Mouse (Mus musculus) gastrocnemius, postnatal 25 days (tissue): Measurements from ENCODE around the gene Ndufa10. TPM values are rescaled to one million over a fixed set of nuclear protein-coding genes. Genes with fewer than 3 reads are reported as not detected.
A peak's percentile ranks its signal among the peaks of the same experiment; 100 is the strongest.
"Not testable (repeated sequence)": the region's sequence is repeated elsewhere in the genome, so short reads cannot be mapped to it uniquely, and the experiment has no call there.

Experiments used
- DNase-seq: peaks from one replicate; pipeline ENCODE4 v3.0.0; 2022
- long read RNA-seq, 2 experiments: library from polyadenylated mRNA; stranded (forward); transcript quantifications; one replicate each; pipeline ENCODE4 v2.0.0; 2021
- total RNA-seq, 2 experiments: library from RNA; stranded (reverse); gene quantifications; 1 replicate in 1 of 2; 2 replicates in 1 of 2; pipeline ENCODE4 v1.2.3; 2021

Gene Ndufa10
- 100 to 1,000 TPM; 458 to 459 TPM for total RNA-seq
- long read RNA-seq, experiment 1, transcript Ndufa10-201 (10 exons, 2,020 nt) = major isoform, 664 of 877 reads
- long read RNA-seq, experiment 1, partial matches to known transcripts = 10 of 877 reads
- long read RNA-seq, experiment 1, other reads (novel, unspliced or antisense) = 202 of 877 reads
- long read RNA-seq, experiment 2, transcript Ndufa10-201 (10 exons, 2,020 nt) = major isoform, 662 of 797 reads
- long read RNA-seq, experiment 2, partial matches to known transcripts = 14 of 797 reads
- long read RNA-seq, experiment 2, other reads (novel, unspliced or antisense) = 119 of 797 reads

DNA sequence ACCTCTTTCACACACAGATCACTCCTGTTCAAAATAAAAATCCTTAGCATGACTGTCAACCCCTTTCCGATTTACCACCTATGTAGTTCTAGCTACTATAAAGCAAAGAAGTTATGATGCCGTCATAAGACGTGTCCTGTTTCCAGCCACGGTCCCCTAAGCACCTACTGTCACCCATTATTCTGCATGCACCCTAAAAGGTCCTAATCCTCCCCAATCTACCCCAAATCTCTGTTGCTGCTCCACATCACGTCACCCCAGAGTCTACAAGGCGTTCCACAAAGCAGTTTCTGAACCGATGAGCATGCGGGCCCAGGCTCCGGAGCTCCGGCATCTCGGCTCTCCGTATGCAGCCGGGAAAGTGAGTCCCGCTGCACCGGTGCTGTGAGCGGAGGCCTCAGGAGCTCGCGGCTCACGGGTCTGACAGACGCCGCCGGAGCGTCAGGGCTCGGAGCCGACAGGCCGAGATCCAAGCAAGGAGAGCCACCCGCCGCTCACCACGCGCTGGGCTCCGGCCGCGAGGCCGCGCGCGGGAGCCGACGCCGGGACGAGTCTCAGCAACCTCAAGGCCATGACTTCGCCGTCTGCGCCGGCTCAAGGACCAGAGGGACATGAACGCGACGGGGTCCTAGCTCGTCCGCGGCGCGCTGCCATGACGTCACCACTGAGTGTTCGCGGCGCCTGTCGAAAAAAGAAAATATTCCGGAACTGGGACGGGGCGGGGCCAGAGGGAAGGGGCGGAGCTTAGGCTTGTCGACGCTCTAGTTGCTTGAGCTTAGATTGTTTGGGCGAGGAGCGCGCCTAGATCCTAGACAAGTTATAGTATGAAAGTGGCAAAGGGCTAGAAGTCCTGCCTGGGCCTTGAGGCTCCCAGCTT lies at the start of gene Ndufa10:
Ndufa10 (minus strand) TSS at position 696 of the 877 bp plus-strand sequence.
- peak; percentile 85 for DNase-seq

DNA sequence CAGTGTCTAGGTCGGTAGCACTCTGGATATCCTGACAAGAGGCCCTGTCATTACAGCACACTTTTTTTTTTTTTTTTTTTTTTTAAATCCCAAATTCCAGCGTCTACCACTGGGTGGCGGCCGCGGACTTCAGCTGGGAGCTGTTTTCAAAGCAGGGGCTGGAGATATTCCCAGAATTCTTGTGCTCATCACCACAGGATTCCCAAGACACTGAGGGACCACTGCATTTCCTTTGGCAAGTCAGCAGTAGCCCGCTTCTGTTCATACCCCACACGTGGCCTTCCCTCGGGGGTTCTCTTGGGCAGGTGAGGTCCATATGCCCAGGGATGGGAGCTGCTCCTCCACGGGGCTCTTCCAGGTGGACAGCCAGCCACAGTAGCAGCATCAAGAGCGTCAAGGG lies 47.7 kb upstream of the Ndufa10 start:
- no peak for DNase-seq

DNA sequence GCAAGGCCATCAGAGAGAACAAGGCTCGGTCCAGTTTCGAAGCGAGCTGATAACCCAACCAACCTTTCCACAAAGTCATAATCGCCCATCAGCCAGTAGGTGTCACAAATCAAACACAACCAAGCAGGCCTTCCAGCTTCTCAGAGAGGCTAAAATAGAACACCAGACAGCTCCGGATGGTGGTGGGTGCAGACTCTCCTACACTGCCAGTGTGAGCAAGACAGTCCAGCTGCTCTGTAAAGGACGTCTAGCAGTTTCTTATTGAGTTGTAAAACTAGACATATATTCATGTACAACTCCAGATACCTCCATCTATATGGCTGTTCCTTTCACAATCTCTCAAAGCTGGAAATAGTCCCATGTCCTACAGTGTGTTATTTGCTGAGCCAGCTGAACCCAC lies 45.4 kb upstream of the Ndufa10 start:
- no peak for DNase-seq

DNA sequence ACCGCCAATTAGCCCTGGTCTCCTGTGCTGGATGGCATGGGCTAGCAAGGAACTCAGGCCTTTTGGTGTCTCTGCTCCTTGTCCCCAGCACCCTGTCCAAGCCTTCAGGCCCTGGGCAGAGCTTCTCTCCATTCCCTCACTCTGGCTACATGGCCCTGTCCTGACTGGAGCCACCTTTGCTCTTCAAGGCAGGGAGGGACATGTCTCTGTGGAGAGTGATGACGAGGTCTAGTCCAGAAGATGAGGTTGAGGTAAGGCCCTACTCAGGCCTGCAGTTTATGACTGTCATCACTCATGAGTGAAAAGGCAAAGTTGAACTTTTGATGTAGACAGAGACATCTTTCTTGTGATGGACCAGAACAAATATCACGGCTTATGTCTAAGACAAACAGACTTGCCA lies 44.9 kb upstream of the Ndufa10 start, which contains the start of gene Olfr1414:
Olfr1414 (minus strand) TSS at position 101 of the 400 bp plus-strand sequence.
- DNase-seq = no peak

DNA sequence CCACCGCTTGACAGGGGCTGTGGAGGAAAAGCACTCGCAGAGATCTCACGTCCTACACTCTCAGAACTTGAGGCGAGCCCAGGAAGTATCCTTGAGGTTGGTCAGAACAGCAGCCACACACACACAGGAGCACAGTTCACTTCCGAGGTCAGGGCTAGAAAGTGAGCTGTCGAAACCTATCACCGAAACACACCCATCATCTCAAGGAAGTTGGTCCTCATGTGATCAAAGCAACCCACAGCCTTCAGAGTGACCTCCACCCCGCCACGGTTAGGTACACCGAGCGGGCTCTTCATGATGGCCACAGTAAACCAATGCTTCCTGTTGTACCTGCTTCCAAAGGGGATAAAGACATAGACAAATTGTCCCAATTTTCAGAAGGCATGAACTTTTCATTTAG lies 41.7 kb upstream of the Ndufa10 start:
- DNase-seq = no peak

DNA sequence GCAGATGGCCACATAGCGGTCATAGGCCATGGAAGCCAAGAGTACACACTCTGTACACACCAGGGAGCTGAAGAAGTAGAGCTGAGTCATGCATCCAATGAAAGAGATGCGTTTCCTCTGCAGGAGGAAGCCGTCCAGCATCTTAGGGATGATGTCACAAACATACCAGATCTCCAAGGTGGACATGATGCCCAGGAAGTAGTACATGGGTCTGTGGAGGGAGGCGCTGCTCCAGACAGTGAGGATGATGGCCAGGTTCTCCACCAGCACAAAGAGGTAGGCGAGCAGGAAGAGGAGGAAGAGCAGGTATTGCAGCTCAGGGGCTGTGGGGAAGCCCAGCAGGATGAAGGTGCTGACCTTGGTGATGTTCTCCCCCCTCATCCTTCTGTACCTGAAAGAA lies 38.0 kb upstream of the Ndufa10 start:
- DNase-seq = not testable (repeated sequence)

DNA sequence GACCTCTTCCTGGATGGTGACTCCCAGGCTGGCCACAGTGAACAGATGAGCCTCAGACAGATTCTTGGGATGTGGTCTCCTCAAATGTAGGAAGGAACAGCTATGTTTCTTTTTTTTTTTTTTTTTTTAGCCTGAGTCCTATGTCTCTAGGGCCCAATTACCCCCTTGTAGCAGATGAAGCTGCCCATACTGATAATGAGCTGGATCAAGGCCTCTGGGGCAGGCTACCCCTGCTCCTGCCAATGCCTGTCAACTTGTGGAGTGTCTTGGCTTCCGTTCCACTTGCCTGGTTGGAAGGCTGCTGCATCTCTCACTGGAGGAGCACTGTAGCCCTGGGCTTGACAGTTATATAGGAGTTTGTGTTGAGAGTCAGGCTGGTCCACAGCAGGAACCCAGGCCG lies 22.3 kb upstream of the Ndufa10 start, which contains the start of gene Olfr1415:
Olfr1415 (minus strand) TSS at position 101 of the 400 bp plus-strand sequence.
- DNase-seq = no peak

DNA sequence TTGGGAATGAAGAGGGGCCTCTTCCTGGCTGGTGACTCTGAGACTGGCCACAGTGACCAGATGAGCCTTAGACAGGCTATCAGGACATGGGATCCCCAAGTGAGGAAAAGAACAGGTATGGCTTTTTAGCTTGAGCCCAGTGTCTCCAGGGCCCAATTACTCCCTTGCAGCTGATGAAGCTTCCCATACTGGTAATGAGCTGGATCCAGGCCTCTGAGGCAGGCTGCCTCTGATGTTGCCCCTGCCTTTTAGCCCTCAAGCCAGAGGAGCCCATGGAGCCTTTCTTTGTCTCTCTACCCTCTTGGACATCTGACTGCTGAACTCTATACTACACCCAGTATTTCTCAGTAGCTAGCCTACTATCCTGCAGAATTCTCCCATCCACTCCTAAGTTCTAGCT lies 11.4 kb upstream of the Ndufa10 start, which contains the start of gene Olfr1416:
Olfr1416 (minus strand) TSS at position 101 of the 400 bp plus-strand sequence.
- no peak for DNase-seq

DNA sequence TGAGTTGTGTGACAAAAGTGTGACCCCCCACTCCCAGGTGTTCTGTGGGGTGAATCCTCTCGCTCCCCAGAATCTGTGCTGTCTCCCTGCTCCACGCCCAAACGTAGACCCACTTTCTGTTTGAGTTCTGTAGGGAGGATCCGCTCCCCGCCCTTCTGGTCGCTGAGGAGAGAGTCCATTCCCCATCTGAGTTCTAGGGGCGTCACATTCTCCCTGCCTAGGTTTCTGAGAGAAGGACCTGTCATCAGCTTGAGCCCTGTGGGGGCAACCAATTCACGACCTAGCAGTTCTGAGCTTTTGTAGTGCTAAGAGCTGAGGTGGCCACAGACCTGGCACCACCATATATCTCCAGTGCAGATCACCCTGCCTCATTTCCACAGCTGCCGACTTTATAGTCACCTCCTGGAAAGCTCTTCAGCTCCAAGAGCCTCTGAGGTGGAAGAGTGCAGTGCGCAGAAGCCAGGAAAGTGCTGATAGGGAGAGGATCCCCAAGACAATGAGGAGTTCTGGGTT lies 462 bp upstream of the Ndufa10 start:
- no peak for DNase-seq

DNA sequence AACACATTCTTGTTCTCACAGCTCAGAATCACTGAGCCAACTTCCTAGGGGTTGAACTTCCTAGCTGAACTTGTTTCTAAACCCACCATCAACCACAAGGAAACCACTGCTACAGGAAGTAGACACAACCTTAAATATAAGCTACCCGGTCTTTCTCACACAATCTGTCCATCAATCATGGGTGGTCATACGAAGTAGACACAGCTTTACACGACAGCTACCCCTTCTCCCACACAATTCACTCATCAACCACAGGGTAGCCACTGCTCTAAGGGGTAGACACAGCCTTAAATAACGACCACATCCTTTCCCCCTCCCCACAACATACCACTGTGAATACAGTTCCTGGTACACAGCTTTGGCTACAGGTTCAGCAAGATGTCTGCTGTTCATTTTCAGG lies 4.8 kb downstream of the Ndufa10 start:
- no peak for DNase-seq

DNA sequence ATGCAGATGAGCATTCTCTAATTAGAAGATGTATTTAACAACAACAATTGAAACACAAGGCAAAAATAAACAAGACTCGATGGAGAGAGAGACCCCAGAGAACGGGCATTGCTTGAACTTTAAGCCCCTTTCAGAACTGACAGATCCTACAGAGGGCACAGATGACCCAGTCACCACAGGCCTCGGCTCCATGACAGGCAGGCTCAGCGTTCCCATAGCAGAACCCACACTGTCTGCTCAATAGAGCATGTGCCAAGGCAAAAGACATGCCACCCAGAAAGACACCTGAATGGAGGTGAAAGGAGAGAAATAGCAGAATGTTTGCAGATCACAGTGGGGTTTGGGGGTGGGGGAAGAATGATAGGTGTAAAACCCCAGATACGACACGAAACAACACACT lies 15.2 kb downstream of the Ndufa10 start:
- no peak for DNase-seq

DNA sequence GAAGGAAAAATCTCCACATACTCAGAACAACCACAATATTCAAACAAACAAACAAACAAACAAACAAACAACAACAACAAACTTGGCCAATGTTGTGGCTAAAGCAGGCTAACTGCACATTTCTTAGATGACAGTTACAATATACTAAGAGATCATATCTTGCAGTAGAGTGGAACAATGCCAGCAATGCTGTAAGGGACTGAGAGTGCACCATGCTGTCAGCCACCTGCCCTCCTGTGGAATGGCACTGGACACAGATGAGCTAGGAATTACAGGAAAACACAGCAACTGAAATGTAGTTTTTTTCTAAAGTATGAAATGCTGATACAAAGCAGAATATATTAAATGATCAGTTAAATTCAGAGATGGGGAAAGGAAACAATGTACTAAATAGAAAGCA lies 15.9 kb downstream of the Ndufa10 start:
- no peak for DNase-seq

DNA sequence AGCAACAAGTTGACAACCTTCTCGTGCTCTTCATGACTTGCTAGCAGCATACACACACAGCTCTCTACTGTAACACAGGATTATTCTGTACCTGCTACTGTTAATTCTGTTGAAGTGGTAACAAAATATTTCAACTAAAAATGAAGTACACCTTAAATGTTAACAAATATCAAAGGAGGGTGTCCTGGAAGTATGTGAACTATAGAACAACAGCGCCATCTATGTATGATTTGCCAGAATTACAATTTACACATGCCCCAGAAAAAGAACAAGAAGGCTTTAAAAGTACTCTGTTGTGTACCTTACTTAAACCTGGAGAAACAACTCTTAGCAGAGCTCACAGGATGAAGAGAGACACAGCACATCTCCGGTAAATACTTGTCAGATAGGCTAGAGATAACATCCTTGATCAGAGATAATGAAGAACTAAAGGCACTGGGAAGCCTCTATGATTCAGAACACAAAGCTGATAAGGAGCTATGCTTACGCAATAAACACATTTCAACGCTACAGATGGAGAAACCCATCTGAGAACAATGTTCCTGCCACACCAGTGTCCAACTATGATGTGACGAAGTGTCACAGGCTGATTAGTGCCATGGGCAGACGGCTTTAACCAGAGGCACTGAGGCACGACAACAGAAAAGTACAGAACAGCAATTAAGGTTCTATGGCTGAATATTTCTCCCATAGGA lies 19.8 kb downstream of the Ndufa10 start:
- DNase-seq = no peak

DNA sequence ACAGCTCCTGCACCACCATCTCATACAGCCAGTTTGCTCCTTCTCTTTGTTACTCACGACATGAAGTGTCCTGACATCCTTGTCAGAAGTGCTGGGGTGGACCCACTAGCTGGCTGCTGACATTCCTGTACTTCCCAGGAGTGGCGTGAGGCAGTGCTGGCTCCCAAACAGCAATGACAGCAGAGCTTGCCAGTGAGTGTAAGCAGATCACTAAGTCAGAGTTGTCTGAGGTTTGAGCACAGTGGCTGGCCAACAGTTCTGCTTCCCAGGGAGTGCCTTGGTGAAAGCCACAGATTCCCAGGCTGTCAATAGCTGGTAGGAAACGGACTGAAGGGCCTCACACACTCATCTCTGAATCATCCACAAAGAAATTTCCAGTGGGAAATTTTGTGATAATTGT lies 25.4 kb downstream of the Ndufa10 start:
- DNase-seq = peak; percentile 15

DNA sequence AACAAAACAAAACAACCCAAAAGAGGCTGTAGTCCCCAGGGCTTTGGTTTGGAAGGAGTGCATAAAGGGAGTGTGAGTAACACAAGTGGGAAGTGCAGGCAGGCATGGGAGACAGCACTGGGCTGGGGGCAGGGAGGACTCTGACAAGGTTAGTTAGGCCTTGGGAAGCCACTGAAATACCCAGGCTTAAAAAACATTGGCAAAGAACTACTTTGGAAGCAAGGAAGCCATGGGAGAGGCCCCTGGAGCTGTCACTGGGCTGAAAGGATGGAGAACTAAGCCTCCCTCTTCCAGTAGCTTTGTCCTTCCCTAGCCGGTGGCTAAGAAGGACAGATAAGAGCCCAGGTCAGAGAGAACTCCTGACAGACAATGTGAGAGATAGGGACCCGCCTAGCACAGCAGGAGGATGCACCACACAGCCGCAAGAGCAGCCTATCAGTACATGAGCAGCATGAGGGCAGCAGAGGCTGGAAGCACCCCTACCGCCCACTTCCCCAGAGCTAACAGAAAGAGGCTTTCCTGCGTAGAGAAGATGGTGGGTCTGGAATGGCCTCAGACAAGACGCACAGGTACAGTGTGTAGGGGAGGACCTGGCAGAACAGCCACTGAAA lies 32.1 kb downstream of the Ndufa10 start:
- no peak for DNase-seq

DNA sequence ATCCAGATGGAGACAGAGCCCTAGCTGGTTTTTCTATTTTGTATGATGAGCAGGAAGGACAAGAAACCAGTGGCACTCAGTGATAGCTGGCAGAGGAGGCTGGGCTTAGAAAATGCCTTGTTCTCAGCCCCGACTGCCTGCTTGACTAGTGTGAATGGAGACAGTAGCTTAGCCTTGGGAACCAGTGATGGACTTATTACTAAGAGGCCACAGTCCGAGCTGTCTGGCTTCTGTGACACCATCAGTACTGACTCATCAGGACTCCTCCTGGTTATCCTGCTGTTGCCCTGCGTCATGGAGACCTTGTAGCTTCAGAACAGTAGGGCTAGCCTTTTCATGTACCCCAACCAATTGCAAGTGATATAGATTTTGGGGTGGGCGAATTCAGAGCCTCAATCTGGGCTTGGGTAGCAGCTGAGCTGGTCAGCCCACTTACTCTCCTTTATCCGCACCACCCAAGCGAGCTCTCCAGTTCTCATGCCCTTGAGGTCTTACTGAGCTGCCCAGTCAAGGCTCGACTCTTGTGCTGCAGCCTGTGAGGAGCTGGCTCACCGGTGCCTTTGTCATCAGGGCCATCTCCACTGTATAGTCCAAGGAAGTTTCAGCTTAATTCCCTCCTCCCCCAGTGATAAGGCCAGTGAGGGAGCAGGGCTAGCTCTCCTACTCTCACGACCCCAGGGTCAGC lies 33.5 kb downstream of the Ndufa10 start:
- no peak for DNase-seq

DNA sequence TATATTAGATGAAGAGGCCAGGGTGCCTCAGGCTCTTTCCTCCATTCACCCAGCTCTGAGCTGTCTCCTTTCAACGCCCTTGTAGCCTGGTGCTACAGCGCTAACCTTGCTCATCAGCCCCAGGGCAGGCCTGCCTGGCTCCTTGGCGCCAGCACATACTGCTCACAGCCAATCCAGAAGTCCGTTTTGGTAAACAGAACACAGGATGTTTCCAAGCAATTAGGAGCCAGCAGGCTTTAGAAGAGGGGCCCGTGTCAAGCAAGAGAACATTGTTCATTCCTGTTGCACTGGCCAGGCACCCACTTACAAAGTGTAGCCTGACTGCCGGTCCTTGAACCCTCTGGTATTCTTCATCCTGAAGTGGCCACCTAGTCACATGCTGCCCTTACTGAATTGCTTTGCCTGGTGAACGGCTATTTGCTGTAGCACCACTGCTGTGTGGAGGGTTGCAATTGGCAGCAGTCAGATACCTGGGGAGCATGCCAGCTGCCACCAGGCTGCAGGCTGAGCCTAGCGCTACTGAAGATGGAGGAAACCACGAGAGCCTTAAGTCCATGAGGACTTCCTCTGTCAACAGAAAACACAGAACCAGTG lies 35.9 kb downstream of the Ndufa10 start:
- no peak for DNase-seq

DNA sequence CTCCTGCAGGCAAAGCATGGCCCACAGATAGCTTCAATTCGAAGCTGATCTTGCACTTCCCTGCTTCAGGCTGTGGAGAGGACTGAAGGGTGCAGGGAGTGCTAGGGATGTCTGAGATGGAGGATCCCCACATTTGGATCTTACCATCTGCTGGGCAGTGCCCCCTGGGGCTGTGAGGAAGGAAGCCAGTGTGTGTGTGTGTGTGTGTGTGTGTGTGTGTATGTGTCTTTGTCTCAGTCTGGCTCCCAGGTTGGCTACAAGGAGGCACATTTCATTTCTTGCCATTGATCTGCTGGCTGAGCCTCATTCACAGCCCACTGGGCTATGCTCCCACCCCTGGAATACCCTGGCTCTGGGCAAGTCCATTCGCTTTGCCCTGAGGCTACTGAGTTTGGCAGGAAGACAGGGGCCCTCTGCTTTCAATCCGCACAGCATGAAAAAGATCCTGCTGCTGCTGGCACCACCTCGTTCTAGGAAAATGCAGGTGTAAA lies 36.8 kb downstream of the Ndufa10 start:
- no peak for DNase-seq

DNA sequence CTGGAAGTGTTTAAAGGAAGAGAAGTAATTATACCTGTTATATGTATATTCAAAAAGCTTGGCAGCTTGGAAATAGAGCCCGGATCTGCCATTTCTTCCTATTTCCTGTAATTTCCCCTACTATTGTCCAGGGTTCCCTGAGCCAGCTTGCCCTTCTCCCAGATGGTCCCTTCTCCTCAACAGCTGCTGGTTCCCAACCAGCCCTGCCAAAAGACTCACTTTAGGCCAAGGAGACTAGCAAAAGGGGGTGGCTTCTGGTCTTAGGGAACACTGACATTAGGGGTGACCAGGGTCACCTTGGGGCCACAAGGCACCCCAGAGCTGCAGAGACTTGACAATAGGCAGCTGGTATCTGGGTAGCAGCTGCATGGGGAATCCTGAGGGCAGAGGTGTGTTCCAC lies 38.7 kb downstream of the Ndufa10 start:
- no peak for DNase-seq

DNA sequence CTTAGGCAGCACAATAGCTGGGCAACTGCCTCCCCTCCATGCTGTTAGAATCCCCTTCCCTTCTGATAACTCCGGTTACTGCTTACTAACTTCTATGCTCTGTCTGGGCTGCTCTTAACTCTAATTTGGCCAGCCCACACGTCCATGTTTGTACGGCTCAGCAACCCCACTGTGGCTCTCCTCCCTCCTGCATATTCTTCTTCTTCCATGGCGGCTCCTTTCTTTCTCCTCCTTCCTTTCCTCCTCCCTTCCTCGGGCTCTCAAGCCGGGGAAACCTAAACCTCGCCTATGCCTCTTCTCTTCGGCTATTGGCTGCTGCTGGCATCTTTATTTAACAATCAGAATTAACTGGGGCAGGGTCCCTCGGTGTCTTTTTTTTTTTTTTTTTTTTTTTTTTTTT lies 40.9 kb downstream of the Ndufa10 start:
- DNase-seq = no peak

DNA sequence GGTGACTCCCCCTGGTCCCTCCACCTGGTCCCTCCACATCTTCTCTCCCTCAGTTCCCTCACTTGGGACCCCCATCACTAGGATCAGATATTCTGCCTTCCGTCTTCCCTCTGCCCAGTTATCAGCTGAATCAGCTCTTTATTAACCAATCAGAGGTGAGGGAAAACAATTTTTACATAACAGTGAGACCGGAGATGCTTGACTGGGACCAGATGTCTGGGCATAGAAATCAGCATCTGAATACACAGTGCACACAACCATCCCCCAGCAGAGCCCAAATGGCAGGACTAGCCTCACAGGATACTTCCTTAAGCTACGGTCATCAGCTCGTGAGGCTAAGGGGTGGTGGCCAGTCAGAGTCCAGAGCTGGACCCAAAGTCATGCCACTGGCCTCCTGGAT lies 41.6 kb downstream of the Ndufa10 start:
- no peak for DNase-seq
